In the genomic region with DNA sequence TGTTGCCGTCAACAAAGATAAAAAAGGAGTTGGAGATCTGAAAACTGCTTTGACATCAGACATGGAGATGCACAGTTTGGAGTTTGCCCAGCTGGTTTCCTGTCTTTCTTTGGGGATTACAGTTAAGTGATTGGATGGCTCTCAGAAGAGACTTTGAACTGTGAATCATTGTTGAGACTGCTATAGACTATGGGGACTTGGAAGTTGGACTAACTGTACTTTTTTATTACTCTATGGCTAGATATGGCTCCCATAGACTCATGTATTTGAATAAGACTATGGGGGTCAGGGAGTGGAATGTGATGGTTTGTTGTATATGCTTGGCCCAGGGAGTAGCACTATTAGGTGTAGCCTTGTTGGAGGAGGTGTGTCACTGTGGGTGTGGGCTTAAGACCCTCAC, we compare ENCODE assay signal across 21 mouse cellular contexts. TPM values are rescaled to one million over a fixed set of nuclear protein-coding genes. Genes with fewer than 3 reads are reported as not detected.
A peak's percentile ranks its signal among the peaks of the same experiment; 100 is the strongest.
DNase-seq lines count a peak whose midpoint lies in the region; ATAC-seq and TF ChIP-seq lines count a peak whose summit lies in the region.
"Not testable (repeated sequence)": the region's sequence is repeated elsewhere in the genome, so short reads cannot be mapped to it uniquely, and the experiment has no call there.
"Had no signal": no experiment of that assay in that cellular context is flagged by ENCODE, and none has a peak within 500 bp of the region (broad histone marks: within the 10 kb centered on the region; RNA-seq: fewer than 3 reads in every experiment).

No protein-coding gene starts in this region.

- H3K4me2 ChIP-seq in intestine, embryonic 15.5 days (replicated peaks); intestine, embryonic 16.5 days (ENCODE audit: low read depth, low read length): not testable (repeated sequence)
- 0 out of 2 replicates have a peak overlapping the region, but pooled peaks have one; percentile 13 for H3K4me2 ChIP-seq in intestine, postnatal 0 days (replicated peaks; ENCODE audit: low read depth)

- ATAC-seq in intestine, embryonic 15.5 days, result peak; percentile 78
- ATAC-seq in intestine, embryonic 16.5 days, result peak; percentile 80
- peak; percentile 88 for ATAC-seq in intestine, postnatal 0 days

- not testable (repeated sequence) for DNase-seq in gastrocnemius, adult 2 months
- peak; percentile 83 for DNase-seq in heart, adult 11 months

- 52% methylated on average over 1 of the region's 1 CpGs for WGBS in intestine, embryonic 15.5 days
- 47% methylated on average over 1 of the region's 1 CpGs for WGBS in intestine, embryonic 16.5 days
- 26% methylated on average over 1 of the region's 1 CpGs for WGBS in intestine, postnatal 0 days
- WGBS in small intestine, adult 2 months, result 19% methylated on average over 1 of the region's 1 CpGs

- TF ChIP-seq CTCF in gastrocnemius, adult 2 months (IDR thresholded peaks at IDR 0.05); intestine, postnatal 0 days (IDR thresholded peaks at IDR 0.05; ENCODE audit: low read depth); small intestine, adult 2 months (IDR thresholded peaks at IDR 0.05; ENCODE audit: extremely low read depth, insufficient read length, insufficient replicate concordance, low read depth, low read length): not testable (repeated sequence)

- H3K27ac ChIP-seq in gastrocnemius, adult 2 months, result not testable (repeated sequence)
- 0 out of 2 replicates have a peak overlapping the region, but pooled peaks have one; percentile 17 for H3K27ac ChIP-seq in intestine, embryonic 15.5 days
- peak overlapping the region; percentile 50 for H3K27ac ChIP-seq in intestine, embryonic 16.5 days (ENCODE audit: low read length)
- H3K27ac ChIP-seq in intestine, postnatal 0 days (ENCODE audit: low read depth, low read length), result peak overlapping the region; percentile 66
- H3K27ac ChIP-seq in small intestine, adult 2 months (ENCODE audit: insufficient read depth, low read depth, low read length), result peak overlapping the region; percentile 98

- TF ChIP-seq POLR2A in small intestine, adult 2 months (IDR thresholded peaks at IDR 0.05; ENCODE audit: low read depth, low read length), result not testable (repeated sequence)

- peak overlapping the region; percentile 19; the same call in 1 of the 2 replicates for H3K4me3 ChIP-seq in gastrocnemius, adult 2 months
- H3K4me3 ChIP-seq in intestine, embryonic 15.5 days (replicated peaks); intestine, embryonic 16.5 days (ENCODE audit: low read length); intestine, postnatal 0 days (ENCODE audit: low read depth, low read length): not testable (repeated sequence)
- H3K4me3 ChIP-seq in small intestine, adult 2 months (ENCODE audit: low read depth, low read length), result peak overlapping the region; percentile 28

- not testable (repeated sequence) for H3K4me1 ChIP-seq in intestine, embryonic 15.5 days (replicated peaks); intestine, embryonic 16.5 days (ENCODE audit: control insufficient read depth, insufficient read depth, low read length); intestine, postnatal 0 days (replicated peaks; ENCODE audit: control insufficient read depth, insufficient read depth, low read length)
- peaks cover 26% of the 10 kb centered on the region; the same call in 1 of the 2 replicates for H3K4me1 ChIP-seq in small intestine, adult 2 months (ENCODE audit: control insufficient read depth, insufficient read depth, insufficient read length, low read length)

- not testable (repeated sequence) for H3K9me3 ChIP-seq in intestine, embryonic 15.5 days; intestine, embryonic 16.5 days (ENCODE audit: control insufficient read depth, low read length); intestine, postnatal 0 days (ENCODE audit: control insufficient read depth)

- H3K9ac ChIP-seq in intestine, embryonic 15.5 days; intestine, embryonic 16.5 days (ENCODE audit: low read depth, low read length); intestine, postnatal 0 days (ENCODE audit: low read depth, low read length): not testable (repeated sequence)

- not testable (repeated sequence) for H3K27me3 ChIP-seq in intestine, embryonic 15.5 days (replicated peaks); intestine, embryonic 16.5 days (replicated peaks; ENCODE audit: control insufficient read depth, insufficient read depth, low read length); intestine, postnatal 0 days (replicated peaks; ENCODE audit: control insufficient read depth, insufficient read depth, low read length); small intestine, adult 2 months (ENCODE audit: control insufficient read depth, insufficient read depth, low read length)

- intact Hi-C loops in gastrocnemius, adult 2 months (cut with DNase I), result not testable (repeated sequence)

- not testable (repeated sequence) for H3K36me3 ChIP-seq in intestine, embryonic 15.5 days; intestine, embryonic 16.5 days (ENCODE audit: control insufficient read depth, insufficient read depth, low read length); intestine, postnatal 0 days (ENCODE audit: control insufficient read depth, insufficient read depth); small intestine, adult 2 months (ENCODE audit: control insufficient read depth, insufficient read depth, low read length)

RNA-seq across cellular contexts. Expression of a gene that starts 1.9 kb away (rescaled TPM):
- total RNA-seq in gastrocnemius, adult 2 months (2021), result 1 to 10 TPM; 4.7 to 5.9 TPM
- polyA plus RNA-seq in intestine, embryonic 15.5 days (2015; fragmentation: Nextera tagmentation; extraction: Ambion mirVana), result 29.2 and 29.9 TPM in 2 replicates
- polyA plus RNA-seq in intestine, embryonic 16.5 days (2015; fragmentation: Nextera tagmentation; extraction: Ambion mirVana), result 27.8 and 28.8 TPM in 2 replicates
- 23.1 and 25.3 TPM in 2 replicates for polyA plus RNA-seq in intestine, postnatal 0 days (2015; fragmentation: Nextera tagmentation; extraction: Ambion mirVana)
- 2.0 and 21.4 TPM in 2 replicates for polyA plus RNA-seq in small intestine, adult 2 months (2012; rRNA removed)

RNA-seq across cellular contexts. Expression of a gene that starts 13.7 kb away (rescaled TPM):
- total RNA-seq in gastrocnemius, adult 2 months (2021), result not detected
- 1.5 and 2.1 TPM in 2 replicates for polyA plus RNA-seq in intestine, embryonic 15.5 days (2015; fragmentation: Nextera tagmentation; extraction: Ambion mirVana)
- 1.6 and 2.1 TPM in 2 replicates for polyA plus RNA-seq in intestine, embryonic 16.5 days (2015; fragmentation: Nextera tagmentation; extraction: Ambion mirVana)
- polyA plus RNA-seq in intestine, postnatal 0 days (2015; fragmentation: Nextera tagmentation; extraction: Ambion mirVana), result 2.0 and 2.2 TPM in 2 replicates
- 3.9 and 6.3 TPM in 2 replicates for polyA plus RNA-seq in small intestine, adult 2 months (2012; rRNA removed)
- total RNA-seq: adrenal gland, adult 18-20 months; adrenal gland, adult 2 months; adrenal gland, adult 8-10 months; adrenal gland, postnatal 10 days; adrenal gland, postnatal 14 days; adrenal gland, postnatal 25 days; adrenal gland, postnatal 36 days; adrenal gland, postnatal 4 days; CH12.LX; G1E; MEL had no signal
- polyA plus RNA-seq: activated CD4-positive, CD25-positive, alpha-beta regulatory T cell, adult 4 months; adrenal gland, adult 2 months; C2C12; CD4-positive, CD25-positive, alpha-beta regulatory T cell, adult 4 months; G1E; Patski had no signal

RNA-seq across cellular contexts. Expression of a gene that starts 42.3 kb away (rescaled TPM):
- total RNA-seq in gastrocnemius, adult 2 months (2021), result 100 to 1,000 TPM in 1 of 2 experiments, 10 to 100 TPM in 1; 67.5 to 103 TPM
- polyA plus RNA-seq in intestine, embryonic 15.5 days (2015; fragmentation: Nextera tagmentation; extraction: Ambion mirVana), result 9.6 and 12.6 TPM in 2 replicates
- polyA plus RNA-seq in intestine, embryonic 16.5 days (2015; fragmentation: Nextera tagmentation; extraction: Ambion mirVana), result 7.1 and 8.1 TPM in 2 replicates
- polyA plus RNA-seq in intestine, postnatal 0 days (2015; fragmentation: Nextera tagmentation; extraction: Ambion mirVana), result 14.9 and 15.5 TPM in 2 replicates
- polyA plus RNA-seq in small intestine, adult 2 months (2012; rRNA removed), result 7.9 and 14.3 TPM in 2 replicates
